Mouse (Mus musculus): ENCODE results near the gene Btbd35f26. TPM values are rescaled to one million over a fixed set of nuclear protein-coding genes. Genes with fewer than 3 reads are reported as not detected.
"Not testable (repeated sequence)": the region's sequence is repeated elsewhere in the genome, so short reads cannot be mapped to it uniquely, and the experiment has no call there.

Btbd35f26 gene
- total RNA-seq (2021): not detected

DNA sequence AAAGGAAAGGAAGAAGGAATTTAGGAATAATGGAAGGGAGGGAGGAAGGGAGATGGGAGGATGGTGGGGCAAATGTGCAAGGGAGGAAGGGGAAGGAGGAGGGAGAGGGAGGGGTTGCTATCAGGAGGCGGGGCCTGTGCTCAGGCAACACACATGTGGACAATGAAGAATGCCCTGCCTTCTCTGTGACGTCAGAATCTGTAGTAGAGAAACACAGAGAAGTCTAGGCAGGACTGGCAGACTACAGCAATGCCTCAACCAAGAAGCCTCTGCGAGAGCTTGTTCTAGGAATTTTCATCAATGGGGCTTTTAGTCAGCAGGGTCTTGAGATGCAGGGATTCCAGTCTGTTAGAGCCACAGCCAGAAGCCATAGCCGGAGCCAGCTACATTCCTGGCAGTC lies at the start of gene Btbd35f26:
Gene Btbd35f26 (plus strand): TSS at position 301 of the 400 bp plus-strand sequence.
- intact Hi-C loops (cut with DNase I); DNase-seq (ENCODE audit: low spot score in 2 of 2): not testable (repeated sequence)

DNA sequence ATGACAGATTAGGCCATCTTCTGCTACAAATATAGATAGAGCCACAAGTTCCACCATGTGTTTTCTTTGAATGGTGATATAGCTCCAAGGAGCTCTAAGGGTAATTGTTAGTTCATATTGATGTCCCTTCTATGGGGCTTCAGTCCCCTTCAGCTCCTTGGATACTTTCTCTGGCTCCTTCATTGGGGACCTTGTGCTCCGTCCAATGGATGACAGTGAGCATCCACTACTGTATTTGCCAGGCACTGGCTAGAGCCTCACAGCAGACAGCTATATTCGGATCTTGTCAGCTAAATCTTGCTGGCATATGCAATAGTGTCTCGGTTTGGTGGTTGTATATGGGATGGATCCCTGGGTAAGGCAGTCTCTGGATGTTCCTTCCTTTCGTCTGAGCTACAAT lies 5.7 kb downstream of the Btbd35f26 start:
- intact Hi-C loops (cut with DNase I): not testable (repeated sequence)
- peak in 1 of 2 experiments; percentile 1 for DNase-seq (ENCODE audit: low spot score in 2 of 2)

DNA sequence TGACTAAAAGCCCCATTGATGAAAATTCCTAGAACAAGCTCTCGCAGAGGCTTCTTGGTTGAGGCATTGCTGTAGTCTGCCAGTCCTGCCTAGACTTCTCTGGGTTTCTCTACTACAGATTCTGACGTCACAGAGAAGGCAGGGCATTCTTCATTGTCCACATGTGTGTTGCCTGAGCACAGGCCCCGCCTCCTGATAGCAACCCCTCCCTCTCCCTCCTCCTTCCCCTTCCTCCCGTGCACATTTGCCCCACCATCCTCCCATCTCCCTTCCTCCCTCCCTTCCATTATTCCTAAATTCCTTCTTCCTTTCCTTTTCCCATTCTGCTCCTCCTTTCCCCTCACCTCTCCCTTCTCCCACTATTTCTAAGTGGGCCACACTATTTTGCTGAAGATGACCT lies 47.6 kb downstream of the Btbd35f26 start, which contains the start of gene Btbd35f19:
Gene Btbd35f19 (minus strand): TSS at position 101 of the 400 bp plus-strand sequence.
- DNase-seq (ENCODE audit: low spot score in 2 of 2); intact Hi-C loops (cut with DNase I): not testable (repeated sequence)

Other genes with a start within 250 kb of the Btbd35f26 start
- gene Btbd35f29, start 218.8 kb upstream of the Btbd35f26 start, total RNA-seq (2021): not detected
- gene Spin2f, start 82.6 kb upstream of the Btbd35f26 start, total RNA-seq (2021): not detected
- gene Btbd35f19, start 47.5 kb downstream of the Btbd35f26 start, total RNA-seq (2021): not detected
- gene Gm21883, start 237.8 kb downstream of the Btbd35f26 start, total RNA-seq (2021): not detected